Mouse (Mus musculus): Measurements from ENCODE around the gene Six6.

DNA sequence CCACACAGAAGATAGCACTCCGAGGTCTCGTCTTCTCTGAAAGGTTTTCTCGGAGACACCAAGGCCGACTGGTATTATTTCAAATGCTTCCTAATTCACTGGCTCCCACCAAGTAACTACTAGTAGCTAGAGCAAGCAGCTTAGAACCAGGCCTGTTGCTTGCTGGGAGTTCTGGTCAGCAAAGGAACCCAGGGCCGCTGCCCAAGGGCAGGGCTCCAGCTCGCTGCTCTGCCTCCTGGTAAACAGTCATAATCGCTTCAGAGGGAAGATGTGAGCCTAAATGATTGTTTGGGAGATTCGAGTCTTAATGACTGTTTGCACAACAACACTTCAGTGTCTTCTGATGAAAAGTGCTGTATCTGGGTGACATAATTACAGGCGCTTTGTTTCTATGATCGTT is 42.9 kb downstream of the Six6 start:
- TF ChIP-seq CTCF (IDR thresholded peaks at IDR 0.05; ENCODE audit: insufficient read depth, low read depth, low read length) = no peak
- no peak for TF ChIP-seq POLR2A (IDR thresholded peaks at IDR 0.05; ENCODE audit: insufficient read depth, low read depth, low read length)
